Mouse (Mus musculus): ENCODE measurements around the gene Ccr8.
A peak's percentile ranks its signal among the peaks of the same experiment; 100 is the strongest.

The Ccr8 gene

DNA sequence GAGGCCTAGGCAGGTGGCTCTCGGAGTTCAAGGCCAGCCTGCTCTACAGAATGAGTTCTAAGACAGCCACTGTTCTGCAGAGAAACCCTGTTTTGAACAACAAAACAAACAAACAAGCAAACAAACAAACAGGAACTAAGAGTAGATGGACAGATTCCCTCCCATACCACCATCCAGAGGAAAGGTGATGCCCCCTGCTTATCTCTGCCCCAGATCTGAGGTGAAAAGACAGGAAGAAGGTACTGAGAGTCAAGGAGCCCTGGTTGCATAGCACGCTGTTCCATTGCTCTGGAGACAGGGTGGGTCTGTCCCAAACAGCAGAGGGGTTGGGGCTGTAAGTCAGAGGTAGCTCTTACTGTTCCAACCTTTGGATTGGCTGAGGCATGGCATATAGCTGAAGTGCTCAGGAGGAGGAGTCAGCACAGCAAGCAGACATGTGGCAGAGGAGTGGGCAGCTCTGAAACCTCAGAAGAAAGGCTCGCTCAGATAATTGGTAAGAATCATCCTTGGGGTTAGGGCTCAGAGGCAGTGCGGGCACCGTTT is at the start of gene Ccr8:
Gene Ccr8 (plus strand): TSS at position 419 of the 543 bp plus-strand sequence.
- no peak for DNase-seq

- peak; percentile 82 for DNase-seq
These were observed 48.8 kb upstream of the Ccr8 start for GRCm38 (mm10) chr9:120043115-120043514.

GRCm38 (mm10) chr9:120048495-120048894 is 43.4 kb upstream of the Ccr8 start:
- no peak for DNase-seq

GRCm38 (mm10) chr9:120049407-120049806 is 42.5 kb upstream of the Ccr8 start:
- DNase-seq, result no peak

DNA sequence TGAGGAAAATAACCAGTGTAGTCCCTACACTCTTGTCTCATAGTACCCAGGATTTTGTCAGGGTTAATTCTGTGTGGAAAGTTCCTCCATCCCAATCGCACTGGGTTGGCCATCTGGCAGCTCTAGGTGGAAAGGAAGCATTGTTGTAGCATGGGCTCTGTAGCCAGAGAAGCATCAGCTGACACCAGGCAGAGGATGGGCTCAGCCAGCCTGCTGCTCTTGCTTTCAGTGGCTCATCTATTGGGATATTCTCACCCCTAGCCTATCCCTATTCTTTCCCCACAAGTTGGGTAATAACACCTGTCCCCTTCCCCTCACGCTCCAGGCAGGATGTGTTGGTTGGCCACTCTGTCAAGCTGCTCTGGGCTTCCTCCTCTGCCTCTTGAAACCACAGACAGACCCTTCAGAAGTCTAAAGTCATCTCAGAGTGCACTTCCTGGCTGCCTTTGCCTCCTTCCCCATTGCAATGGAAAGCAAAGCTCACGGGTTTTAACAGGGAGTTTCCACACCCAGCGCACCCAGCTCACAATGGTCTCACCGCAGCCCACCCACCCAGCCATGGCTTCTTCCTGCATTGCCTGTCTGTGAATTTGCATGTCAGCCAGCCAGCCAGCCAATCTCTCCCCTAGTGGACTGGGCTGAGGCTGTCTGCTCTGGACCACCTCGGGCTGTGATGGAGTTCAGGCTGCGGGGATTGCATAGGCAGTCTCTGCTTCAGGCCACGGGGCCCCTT is 37.2 kb upstream of the Ccr8 start:
- DNase-seq, result peak; percentile 90

GRCm38 (mm10) chr9:120056201-120056600 is 35.7 kb upstream of the Ccr8 start:
- no peak for DNase-seq

GRCm38 (mm10) chr9:120058730-120059129 is 33.2 kb upstream of the Ccr8 start:
- peak; percentile 85 for DNase-seq

- no peak for DNase-seq
These were observed 27.6 kb upstream of the Ccr8 start for GRCm38 (mm10) chr9:120064317-120064716.

GRCm38 (mm10) chr9:120067609-120068008 is 24.3 kb upstream of the Ccr8 start:
- DNase-seq, result no peak

- DNase-seq, result peak; percentile 84
These were observed 23.9 kb upstream of the Ccr8 start for GRCm38 (mm10) chr9:120068047-120068446.

DNA sequence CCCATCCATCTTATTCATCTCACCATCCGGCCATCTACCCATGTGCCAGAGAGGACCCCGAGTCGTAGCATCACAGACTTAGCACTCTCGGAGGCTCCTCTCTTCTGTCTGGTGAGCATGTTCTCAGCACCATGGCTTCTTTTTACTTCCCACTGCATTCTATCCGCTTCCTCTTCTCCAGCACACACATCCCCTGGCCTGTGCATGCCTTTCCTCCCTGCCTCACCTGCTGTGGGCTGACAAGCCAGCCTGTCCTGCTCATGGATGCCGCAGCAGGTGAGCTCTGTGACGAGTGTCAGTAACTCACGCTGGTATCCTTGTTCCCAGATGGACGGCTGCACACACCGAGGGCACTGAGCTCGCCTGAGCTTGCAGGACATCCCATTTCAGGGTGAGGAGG is 22.1 kb upstream of the Ccr8 start, which contains the start of gene Cx3cr1:
Gene Cx3cr1 (minus strand): TSS at position 101 of the 400 bp plus-strand sequence.
- no peak for DNase-seq

GRCm38 (mm10) chr9:120071251-120071650 is 20.7 kb upstream of the Ccr8 start:
- no peak for DNase-seq

DNA sequence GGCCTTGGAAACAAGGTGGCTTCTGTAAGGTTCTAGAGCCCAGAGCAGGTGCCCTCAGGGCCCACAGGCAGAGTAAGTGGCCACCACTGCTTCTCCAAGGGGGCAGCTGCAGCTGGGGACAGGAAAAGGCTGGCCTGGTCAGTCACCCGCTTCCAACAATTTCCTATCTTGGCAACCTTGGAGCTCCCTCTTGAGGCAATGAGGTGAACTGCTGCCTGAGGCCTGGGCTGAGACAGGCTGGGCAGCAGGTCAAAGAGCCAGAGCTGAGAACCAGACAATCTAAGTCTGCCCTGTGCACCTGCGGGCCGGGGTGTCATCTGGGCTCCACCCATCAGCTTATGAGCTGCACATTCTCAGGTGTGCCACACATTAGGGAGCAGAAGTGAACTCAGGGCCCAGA is 18.7 kb upstream of the Ccr8 start:
- peak; percentile 78 for DNase-seq

- DNase-seq, result no peak
These were observed 17.4 kb upstream of the Ccr8 start for GRCm38 (mm10) chr9:120074516-120074915.

DNA sequence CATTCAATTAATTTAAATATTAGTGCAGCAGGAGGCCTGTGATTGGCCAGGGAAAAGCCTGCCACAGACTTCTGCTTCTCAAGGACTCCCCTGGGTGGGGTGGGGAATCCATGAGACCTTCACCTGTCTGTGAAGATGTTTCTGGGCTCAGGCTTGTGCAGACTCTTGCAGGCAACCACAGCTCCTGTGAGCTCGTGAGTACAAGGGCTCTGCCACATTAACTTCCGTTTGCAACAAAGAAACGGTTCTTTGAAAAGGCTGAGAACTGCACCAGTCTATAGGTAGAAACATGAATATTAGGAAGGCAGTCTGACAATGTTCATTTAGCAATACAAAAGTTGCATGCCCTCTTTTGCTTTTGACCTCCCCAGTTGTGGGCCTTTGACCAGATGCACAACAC is 13.7 kb upstream of the Ccr8 start:
- no peak for DNase-seq

- DNase-seq, result no peak
These were observed 12.0 kb upstream of the Ccr8 start for GRCm38 (mm10) chr9:120079901-120080300.

- no peak for DNase-seq
These were observed 11.3 kb upstream of the Ccr8 start for GRCm38 (mm10) chr9:120080546-120081108.

DNA sequence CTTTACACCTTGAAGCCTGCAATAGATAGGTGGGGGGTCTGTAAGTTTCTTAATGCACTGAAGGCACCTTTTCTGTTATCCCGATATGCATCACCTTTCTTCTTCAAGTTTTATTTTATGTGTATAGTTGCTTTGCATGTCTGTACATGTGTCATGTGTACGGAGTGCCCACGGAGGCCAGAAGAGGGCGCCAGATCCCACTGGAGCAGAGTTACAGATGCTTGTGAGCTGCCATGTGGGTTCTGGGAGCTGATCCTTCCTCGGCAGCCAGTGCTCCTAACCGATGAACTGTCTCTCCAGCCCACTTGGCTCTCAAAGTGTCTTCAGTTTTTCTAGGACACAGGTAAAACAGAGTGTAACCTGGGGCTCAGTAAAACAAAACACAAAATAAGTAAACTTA is 10.7 kb upstream of the Ccr8 start:
- DNase-seq, result no peak

DNA sequence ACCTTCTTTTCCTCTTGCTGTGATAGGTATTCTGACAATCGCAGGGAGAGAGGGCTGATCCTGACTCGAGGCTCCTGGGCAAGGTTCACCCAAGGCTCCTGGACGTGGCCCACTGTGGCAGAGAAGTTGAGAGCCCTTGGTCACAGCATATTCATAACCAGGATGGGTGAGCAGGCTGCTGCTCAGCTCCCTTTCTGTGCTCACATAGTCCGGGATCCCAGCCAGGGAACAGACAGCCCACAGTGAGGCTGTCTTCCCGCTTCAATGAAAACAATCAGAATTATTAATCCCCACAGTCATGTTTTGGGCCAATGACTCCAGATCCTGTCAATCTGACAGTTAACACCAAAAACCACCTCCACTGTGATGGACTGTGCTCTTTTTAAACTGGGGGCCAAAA is 9.9 kb upstream of the Ccr8 start:
- peak; percentile 82 for DNase-seq

DNA sequence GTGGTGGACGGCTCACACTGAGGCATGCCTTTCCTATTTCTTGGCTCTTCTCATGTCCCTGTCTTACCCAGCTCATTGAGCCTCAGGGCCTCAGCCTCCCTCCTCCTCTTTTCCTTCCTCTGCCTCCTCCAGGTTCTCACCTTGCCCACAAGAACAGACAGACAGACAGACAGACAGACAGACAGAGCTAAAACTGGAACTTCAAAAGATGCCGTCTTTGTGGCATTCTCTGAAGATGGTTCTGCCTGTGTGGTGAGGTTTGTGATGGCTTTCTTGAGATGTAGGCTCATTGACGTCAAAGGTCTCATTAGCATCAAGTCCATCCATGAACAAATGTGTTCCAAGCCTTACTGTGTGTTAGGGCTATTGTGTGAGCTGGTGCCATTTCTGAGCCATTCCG is 9.2 kb upstream of the Ccr8 start:
- no peak for DNase-seq

GRCm38 (mm10) chr9:120083158-120083894 is 8.6 kb upstream of the Ccr8 start:
- no peak for DNase-seq

GRCm38 (mm10) chr9:120084406-120084805 is 7.5 kb upstream of the Ccr8 start:
- DNase-seq, result no peak

- DNase-seq, result no peak
These were observed 2.8 kb upstream of the Ccr8 start for GRCm38 (mm10) chr9:120089125-120089524.

DNA sequence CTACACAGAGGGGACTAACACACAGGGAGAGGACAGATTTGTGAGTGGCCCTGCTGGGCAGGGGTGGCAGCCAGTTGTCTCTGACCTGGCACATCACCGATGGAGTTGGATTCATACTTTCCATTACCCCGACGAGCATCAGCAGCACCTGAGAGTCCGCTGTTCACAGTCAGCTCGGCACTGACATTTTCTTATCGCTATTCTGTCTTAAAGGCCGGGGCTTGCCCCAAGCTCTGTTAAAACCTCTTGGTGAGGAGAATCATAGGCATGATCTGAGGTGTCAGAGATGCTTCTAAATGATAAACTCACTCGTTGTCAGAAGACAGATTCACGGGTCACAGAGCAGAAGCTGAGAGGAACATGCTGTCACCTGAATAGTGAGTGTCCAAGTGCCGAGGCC is 828 bp upstream of the Ccr8 start:
- no peak for DNase-seq

Data from layer of hippocampus, adult 9-11 months (tissue).